Mouse (Mus musculus) myocyte (in vitro differentiated cells): ENCODE measurements around the gene Szt2.
A peak's percentile ranks its signal among the peaks of the same experiment; 100 is the strongest.

Experiments
- CEBPB ChIP-seq: IDR thresholded peaks from 2 replicates; pipeline ENCODE4 v1.6.1; 2011; ENCODE audit warnings: mild to moderate bottlenecking, moderate library complexity; ENCODE audit not compliant: poor library complexity, insufficient read depth, severe bottlenecking
- MAX ChIP-seq: IDR thresholded peaks from one replicate; pipeline ENCODE4 v1.6.1; 2011; ENCODE audit warnings: low read depth, mild to moderate bottlenecking, control low read depth
- POLR2A ChIP-seq: IDR thresholded peaks from one replicate; pipeline ENCODE4 v1.6.1; 2011; ENCODE audit warnings: low read depth, mild to moderate bottlenecking, control low read depth, moderate library complexity; ENCODE audit not compliant: insufficient read length

- TF ChIP-seq POLR2A: peak; percentile 67
- no peak for TF ChIP-seq MAX
- TF ChIP-seq CEBPB: no peak
Observed at GRCm38 (mm10) chr4:118427768-118428451, 18.8 kb upstream of the Szt2 start, which contains the start of gene Elovl1.
